Mouse (Mus musculus): ENCODE results near the gene Usp50.

GRCm38 (mm10) chr2:126781478-126781877 lies 1.8 kb downstream of the Usp50 start:
- no peak for TF ChIP-seq CTCF (conservative IDR thresholded peaks at IDR 0.05 in 1 of 2, IDR thresholded peaks at IDR 0.05 in 1 of 2; ENCODE audit: low read depth in 2 of 2, low read length in 2 of 2)
- no peak for TF ChIP-seq HCFC1 (IDR thresholded peaks at IDR 0.05; ENCODE audit: low read depth, low read length)
- TF ChIP-seq KAT2A (IDR thresholded peaks at IDR 0.05; ENCODE audit: insufficient replicate concordance, low read length) = no peak
- no peak for TF ChIP-seq E2F4 (IDR thresholded peaks at IDR 0.05; ENCODE audit: insufficient replicate concordance, low read depth, low read length)
- no peak for TF ChIP-seq EP300 (IDR thresholded peaks at IDR 0.05; ENCODE audit: low read length)
- no peak for TF ChIP-seq POLR2A (IDR thresholded peaks at IDR 0.05; ENCODE audit: low read depth, low read length)
- no peak for TF ChIP-seq BHLHE40 (IDR thresholded peaks at IDR 0.05; ENCODE audit: low read depth, low read length)
- TF ChIP-seq PAX5 (IDR thresholded peaks at IDR 0.05; ENCODE audit: low read length) = no peak
- no peak for TF ChIP-seq ZNF384 (IDR thresholded peaks at IDR 0.05; ENCODE audit: low read depth, low read length)
- TF ChIP-seq CHD2 (IDR thresholded peaks at IDR 0.05; ENCODE audit: low read length) = no peak
- no peak for TF ChIP-seq GABPA (IDR thresholded peaks at IDR 0.05; ENCODE audit: insufficient replicate concordance, low read depth, low read length)
- TF ChIP-seq POLR2AphosphoS2 (IDR thresholded peaks at IDR 0.05; ENCODE audit: low read depth, low read length) = no peak
- no peak for TF ChIP-seq NRF1 (IDR thresholded peaks at IDR 0.05; ENCODE audit: low read depth, low read length)
